Mouse (Mus musculus) erythroblast, embryonic 14.5 days (primary cell): ENCODE results near the gene Slf2.

Experiments used
- GATA1 ChIP-seq: IDR thresholded peaks from 2 replicates; pipeline ENCODE4 v1.6.1; 2012; ENCODE audit warnings: low read length, inconsistent platforms, mixed read lengths
- TAL1 ChIP-seq: IDR thresholded peaks from 3 replicates; pipeline ENCODE4 v1.6.1; 2012; ENCODE audit warnings: low read length, inconsistent platforms, mixed read lengths

- no peak for TF ChIP-seq GATA1
- no peak for TF ChIP-seq TAL1
These were observed 29.9 kb upstream of the Slf2 start for GRCm38 (mm10) chr19:44901047-44901446.
